Mouse (Mus musculus) cortical plate, adult 2 months (tissue): ENCODE measurements around the gene Ndufc1.

Experiments used
- CTCF ChIP-seq: fragments of 200-500 bp; IDR thresholded peaks from 2 replicates; pipeline ENCODE4 v1.5.1; 2011; ENCODE audit warnings: mild to moderate bottlenecking, control low read depth, low read length; ENCODE audit not compliant: insufficient read depth; ENCODE audit errors: extremely low read depth
- POLR2A ChIP-seq: fragments of 200-500 bp; IDR thresholded peaks from 2 replicates; pipeline ENCODE4 v1.6.1; 2011; ENCODE audit warnings: mild to moderate bottlenecking, low read length, control low read depth; ENCODE audit not compliant: insufficient read depth; ENCODE audit errors: extremely low read depth

GRCm38 (mm10) chr3:51407870-51408560, 773 bp downstream of the Ndufc1 start:
- no peak for TF ChIP-seq POLR2A
- TF ChIP-seq CTCF: no peak
